Mouse (Mus musculus) right cerebral cortex, postnatal 10 days (tissue): ENCODE data around the gene Sema3d.

Experiments
- DNase-seq, 2 experiments: peaks; one replicate each; pipeline ENCODE4 v3.0.0; 2021; ENCODE audit warnings: low spot score in 2 of 2

Sema3d gene

DNA sequence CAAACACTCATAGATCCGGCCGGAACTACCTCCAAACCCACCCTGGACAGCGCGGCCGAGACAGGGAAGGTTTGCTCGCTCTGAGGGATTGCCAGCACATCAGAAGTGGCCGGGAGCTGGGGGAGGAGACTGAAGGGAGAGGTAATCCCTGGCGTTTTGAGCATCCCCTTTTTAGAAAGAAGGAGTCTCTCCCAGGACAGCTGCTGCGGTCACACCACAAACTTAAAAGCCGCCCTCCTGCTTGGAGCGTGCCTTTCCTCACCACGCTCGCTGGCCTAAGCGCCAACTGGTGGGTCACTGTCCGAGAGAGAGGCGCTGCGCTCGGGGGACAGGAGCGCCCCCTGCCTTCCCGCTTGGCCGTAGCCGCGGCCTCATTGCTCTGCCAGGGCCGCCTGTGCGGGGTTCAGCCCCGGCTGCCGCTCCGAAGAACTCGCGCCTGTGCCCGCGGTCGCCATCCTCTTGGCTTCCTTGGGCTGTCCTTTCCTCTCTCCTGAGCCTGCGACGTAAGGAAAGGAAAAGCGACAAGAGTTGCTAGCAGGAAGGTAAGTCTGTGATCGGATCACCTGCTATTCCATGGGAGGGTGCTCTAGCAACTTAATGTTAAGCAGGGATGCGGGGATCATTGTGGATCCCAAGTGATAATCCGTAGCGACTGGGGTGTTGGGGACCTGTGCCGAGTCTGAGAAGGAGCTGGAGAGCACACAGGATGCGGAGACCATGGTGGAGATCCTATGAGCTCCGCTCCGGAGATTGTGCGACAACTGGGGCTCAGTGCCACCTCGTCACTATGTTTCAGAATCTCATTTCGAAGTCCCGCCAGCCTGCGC lies at the start of gene Sema3d:
Gene Sema3d, plus strand, starts transcription at position 253 of the 827 bp plus-strand sequence.
- peak; percentile 72 to 79 for DNase-seq

DNA sequence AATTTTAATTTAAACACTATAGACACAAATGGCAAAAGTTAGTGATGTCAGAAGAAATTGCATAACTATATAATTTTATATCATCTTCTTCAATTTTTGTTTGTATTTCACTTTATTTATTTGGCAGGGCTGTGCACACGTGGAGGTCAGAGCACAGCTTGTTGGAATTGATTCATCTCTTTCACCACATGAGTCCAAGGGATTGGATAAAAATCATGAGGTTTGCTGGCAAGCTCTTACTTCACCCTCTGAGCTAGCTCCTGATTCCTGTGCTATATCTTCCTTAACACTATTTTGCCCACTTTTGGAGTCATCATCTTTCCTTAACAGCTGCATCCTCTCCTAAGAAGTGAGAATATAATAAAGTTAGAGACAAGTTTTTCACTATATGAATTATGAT lies 5.9 kb upstream of the Sema3d start:
- DNase-seq: no peak

- DNase-seq: no peak
Measured at GRCm38 (mm10) chr5:12378900-12379299, 4.3 kb upstream of the Sema3d start.

DNA sequence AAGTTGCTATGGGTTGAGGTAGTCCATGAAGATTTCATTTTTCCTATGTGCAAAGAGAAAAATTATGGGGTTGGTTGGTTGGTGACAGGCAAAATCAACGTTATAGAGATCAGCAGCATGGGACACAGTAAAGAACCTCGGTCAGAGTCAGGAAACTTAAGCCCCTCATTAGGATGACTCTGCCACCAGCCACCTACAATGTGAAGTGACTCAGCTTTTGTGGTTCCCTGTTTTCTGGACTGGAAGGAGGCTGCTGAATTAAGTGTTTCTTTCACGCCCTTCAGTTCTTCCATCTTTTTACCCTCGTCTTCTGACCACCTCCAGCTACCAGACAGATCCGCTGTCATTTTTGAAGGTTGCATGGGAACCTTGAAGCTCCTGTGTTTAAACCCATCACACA lies 1.2 kb upstream of the Sema3d start:
- DNase-seq: no peak

GRCm38 (mm10) chr5:12383960-12384285 lies 738 bp downstream of the Sema3d start:
- DNase-seq: no peak

DNA sequence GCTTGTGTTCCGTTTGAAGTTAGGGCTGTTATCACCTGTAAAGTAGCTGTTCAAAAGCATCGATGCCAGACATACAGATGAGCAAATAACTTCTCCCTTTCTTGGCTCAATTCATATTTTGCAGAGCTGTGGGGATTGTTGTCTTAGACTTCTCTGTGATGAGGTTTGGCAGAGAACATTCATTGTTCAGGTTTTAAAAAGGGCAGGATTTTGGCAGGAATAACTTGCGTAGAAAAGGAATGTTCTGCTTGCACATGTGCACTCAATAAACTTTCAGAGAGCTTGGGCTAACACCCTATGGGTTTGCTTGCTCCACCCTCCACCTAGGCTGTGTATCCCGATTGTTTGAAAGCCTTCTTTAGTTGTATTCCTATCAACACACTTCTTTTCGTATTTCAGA lies 9.5 kb downstream of the Sema3d start:
- DNase-seq: no peak

DNA sequence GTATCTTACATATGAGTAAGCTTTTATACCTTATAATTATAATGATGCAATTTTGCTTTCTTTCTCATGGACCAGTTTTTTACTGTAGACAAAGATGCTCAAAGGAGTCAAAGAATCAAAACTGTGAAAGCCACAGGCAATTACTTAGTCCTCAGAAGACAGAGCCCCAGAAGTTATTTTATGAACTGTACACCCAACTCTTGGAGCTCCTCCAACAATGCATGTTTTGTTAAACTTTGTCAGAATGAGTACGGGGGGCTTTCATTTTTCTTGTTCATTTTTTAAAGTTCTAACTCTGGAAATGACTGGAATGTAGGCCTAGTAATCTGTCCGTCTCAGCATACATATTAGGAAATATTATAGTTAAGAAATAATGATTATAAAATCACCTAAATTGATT lies 16.1 kb downstream of the Sema3d start:
- DNase-seq: no peak

GRCm38 (mm10) chr5:12404229-12404628 lies 21.0 kb downstream of the Sema3d start:
- no peak for DNase-seq

DNA sequence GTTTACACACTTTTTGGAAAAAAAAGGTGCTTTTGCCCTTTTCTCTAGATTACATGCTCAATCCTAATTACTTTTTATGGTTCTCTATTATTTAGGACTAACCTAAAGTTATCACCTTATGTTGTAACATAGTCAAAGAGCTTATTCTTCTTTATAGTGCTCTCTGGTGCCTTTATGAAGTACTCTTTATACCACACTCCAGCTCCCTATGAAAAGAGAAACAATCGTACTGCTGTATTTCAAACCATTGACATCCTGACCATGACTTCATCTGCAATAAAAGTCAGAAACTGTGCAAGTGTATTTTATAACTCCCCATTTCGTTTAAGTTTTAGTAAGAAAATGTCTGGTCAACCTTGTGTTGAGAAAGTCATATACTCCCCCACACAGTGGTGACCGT lies 29.4 kb downstream of the Sema3d start:
- no peak for DNase-seq

GRCm38 (mm10) chr5:12423264-12423663 lies 40.1 kb downstream of the Sema3d start:
- no peak for DNase-seq

DNA sequence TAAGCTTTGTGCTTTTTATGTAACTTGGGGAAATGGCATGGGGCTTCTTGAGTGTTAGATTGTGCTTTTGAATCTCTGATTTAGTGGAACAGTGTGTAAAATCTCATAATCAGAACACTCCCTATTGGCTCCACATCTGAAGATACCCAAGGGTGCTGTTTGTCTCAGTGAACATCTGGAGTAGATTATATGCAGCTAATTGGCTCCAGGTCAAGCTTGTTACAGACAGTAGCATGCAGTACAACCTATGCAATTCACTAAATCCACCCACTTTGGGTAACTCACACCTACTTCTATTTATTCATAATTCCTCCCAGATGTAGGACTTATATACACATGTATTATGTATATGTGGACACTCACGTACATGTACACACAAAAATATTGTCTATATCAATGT lies 58.6 kb downstream of the Sema3d start:
- no peak for DNase-seq

DNA sequence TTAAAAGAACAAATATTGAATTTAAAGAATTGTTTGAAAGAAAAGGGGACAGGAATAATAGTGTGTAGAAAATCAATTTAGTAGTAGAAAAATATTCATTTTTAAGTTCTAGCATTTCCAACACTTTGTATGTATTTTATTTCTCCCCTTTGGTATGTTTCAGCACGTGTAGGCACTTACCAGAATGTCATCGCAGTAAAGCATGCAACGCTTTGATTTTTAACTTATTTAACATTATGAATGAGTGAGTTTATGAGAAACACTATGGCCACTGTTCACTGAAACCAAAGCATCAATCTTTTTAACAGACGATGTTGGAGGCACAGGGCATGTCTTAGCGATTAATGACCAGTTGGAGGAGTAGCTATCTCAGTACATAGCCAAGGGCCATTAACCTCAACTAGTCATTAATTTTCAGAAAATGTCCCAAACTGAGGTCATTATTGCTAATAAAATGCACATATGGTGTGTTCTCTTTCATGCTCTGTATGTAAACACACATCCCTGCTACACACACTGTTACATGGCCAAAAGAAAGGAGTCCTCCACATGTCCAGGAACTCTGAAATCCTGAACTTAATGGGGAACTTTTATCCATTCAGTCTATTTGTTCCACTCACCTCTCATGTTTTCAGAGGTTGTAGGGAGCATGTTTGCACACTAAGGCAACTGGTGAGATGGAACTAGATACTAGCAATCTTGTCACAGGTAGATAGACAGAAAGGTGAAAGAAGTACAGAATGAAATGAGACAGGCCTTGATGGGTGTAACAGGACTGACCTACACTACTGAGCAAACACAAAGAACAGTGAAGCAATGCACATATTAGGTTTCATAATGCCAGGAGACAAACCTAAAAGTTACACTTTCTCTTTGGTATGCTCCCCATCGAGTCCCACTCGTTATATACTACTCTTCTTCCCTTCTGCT lies 59.3 kb downstream of the Sema3d start:
- no peak for DNase-seq

- DNase-seq: no peak
Measured at GRCm38 (mm10) chr5:12451089-12451488, 67.9 kb downstream of the Sema3d start.

- no peak for DNase-seq
Measured at GRCm38 (mm10) chr5:12454946-12455345, 71.8 kb downstream of the Sema3d start.

DNA sequence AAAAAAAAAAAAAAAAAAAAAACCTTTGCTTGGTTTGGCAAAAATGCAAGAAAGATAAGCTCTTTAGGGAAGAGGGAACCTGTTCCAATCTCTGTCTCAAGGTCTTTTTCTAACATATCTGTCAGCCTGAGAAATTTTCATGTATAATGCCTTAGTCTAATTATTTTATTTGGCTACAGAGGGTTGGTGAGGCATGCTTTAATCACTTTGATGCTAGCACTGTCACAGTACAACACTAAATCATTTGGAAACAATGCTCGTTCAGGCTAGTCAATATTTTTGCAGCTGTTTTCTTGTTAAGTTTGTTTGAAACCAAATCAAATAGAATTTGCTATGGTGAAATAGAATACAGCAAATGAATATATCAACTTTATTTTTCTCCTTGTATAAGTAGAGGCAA lies 74.3 kb downstream of the Sema3d start:
- DNase-seq: no peak

DNA sequence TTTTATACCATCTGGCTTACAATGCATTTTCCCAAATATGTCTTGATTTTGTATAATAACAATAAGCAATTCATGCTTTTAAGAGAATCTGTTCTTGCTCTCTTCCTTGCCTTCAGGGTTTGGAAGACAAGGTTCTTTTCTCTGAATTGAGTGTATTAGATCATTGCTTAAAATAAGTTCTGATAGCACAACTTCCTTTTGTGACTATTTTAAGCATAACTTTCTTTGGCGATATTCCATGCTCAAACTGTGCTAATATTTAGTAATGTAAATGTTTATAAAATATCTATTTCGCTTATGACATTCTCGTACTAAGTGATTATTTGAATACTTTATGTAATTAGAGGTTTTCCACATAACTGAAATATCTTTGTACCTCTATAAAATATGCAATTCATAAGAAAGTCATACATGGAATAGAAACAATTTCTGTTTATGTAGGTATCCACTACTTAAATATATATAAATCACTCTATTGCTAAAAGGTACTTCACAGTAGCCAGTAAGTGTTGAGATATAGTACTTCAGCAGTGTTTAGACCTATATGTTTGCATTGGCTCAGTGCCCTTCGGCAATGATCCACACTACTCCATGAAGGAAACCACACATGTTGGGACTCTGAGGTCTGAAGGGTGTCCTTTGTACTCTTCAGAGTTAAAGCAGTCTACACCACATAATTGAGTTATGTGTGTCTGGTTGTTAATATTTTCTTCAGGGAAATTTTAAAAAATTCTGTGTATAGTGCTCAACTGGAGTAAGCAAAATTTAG lies 84.6 kb downstream of the Sema3d start:
- no peak for DNase-seq

- DNase-seq: no peak
Measured at GRCm38 (mm10) chr5:12474904-12475638, 91.9 kb downstream of the Sema3d start.

GRCm38 (mm10) chr5:12475639-12475916 lies 92.4 kb downstream of the Sema3d start:
- DNase-seq: no peak

DNA sequence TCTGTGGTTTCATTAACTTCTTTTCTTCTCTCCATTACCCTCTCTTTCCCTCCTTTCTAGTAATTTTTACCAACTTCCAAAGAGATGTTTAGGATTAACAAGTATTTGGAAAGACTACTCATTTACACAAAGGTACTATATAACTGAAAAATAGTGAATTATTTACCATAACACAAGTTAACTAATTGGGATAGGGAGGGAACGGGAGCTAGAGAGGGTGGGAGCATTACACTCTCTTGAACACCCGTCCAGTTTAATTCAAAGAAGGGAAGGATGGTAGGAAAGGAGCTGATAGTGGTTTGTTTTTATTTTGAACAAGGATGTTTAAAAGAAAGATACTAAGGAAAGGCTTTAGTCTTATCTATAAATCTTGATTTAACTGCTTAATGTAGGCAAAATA lies 104.7 kb downstream of the Sema3d start:
- DNase-seq: no peak

- DNase-seq: no peak
Measured at GRCm38 (mm10) chr5:12491704-12492103, 108.5 kb downstream of the Sema3d start.

- no peak for DNase-seq
Measured at GRCm38 (mm10) chr5:12498227-12498928, 115.2 kb downstream of the Sema3d start.
